Mouse (Mus musculus) kidney, adult 2 months (tissue): ENCODE measurements at regions not wholly inside any gene's neighbourhood (a gene's known extent, or its start where the extent isn't known, plus 50 kb on each side); places are given as distances from the start of the nearest gene placed in this dataset.

Experiments
- CTCF ChIP-seq: fragments of 200-500 bp; conservative IDR thresholded peaks from 2 replicates; pipeline ENCODE4 v1.5.1; 2011; ENCODE audit warnings: low read depth, mild to moderate bottlenecking, control low read depth, low read length, moderate library complexity, mixed read lengths; ENCODE audit not compliant: insufficient read depth, insufficient read length
- POLR2A ChIP-seq: fragments of 200-500 bp; IDR thresholded peaks from one replicate; pipeline ENCODE4 v1.6.1; 2011; ENCODE audit warnings: low read depth, low read length, control low read depth

DNA sequence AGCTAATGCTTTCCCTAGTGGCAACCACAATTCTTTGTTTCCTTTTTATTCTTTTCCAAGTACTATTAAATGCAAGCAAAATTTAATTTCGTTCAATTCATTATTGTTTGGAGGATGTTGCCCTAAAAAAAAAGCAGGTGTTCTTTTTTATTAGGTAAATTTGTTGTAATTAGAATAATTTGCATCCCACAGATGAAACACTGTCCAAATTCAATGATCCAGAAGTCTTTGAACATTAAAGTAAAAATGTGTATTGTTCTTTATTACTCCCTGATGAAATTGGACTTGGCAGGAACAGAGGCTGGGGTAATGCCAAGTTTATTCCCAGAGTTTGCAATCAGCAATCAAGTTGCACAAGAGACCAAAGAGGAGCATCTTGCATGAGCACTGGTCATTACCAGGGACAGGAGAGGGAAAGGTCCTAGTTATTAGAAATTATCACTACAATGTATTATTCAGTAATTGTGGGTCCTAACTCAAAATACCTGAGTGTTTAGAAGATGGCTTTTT lies 79.9 kb upstream of the Parp8 start:
- no peak for TF ChIP-seq POLR2A
- no peak for TF ChIP-seq CTCF
